Mouse (Mus musculus) embryonic facial prominence, embryonic 14.5 days (tissue): ENCODE measurements around the gene Olfr1410. TPM values are rescaled to one million over a fixed set of nuclear protein-coding genes. Genes with fewer than 3 reads are reported as not detected.

ENCODE experiments used
- ATAC-seq: fragments of 200-750 bp; cut with Nextera tagmentation; 2 replicates; pipeline ENCODE4 v1.8.0; 2017; ENCODE audit warnings: low read depth, moderate number of reproducible peaks, moderate TSS enrichment
- DNase-seq: peaks from one replicate; pipeline ENCODE4 v3.0.0-alpha.2; 2015; ENCODE audit warnings: low spot score
- H3K27ac ChIP-seq: fragments of 300-500 bp; sonication (generic); replicated peaks from 2 replicates; pipeline ENCODE4 v1.5.1; 2014; ENCODE audit warnings: low read depth, mild to moderate bottlenecking, low read length, moderate library complexity
- H3K27me3 ChIP-seq: fragments of 300-500 bp; sonication (generic); replicated peaks from 2 replicates; pipeline ENCODE4 v1.6.1; 2014; ENCODE audit warnings: low read length; ENCODE audit not compliant: control insufficient read depth, insufficient read depth
- H3K36me3 ChIP-seq: fragments of 300-500 bp; sonication (generic); 2 replicates; pipeline ENCODE4 v1.6.1; 2014; ENCODE audit warnings: low read length, mixed read lengths; ENCODE audit not compliant: control insufficient read depth, insufficient read depth
- H3K4me1 ChIP-seq: fragments of 300-500 bp; sonication (generic); 2 replicates; pipeline ENCODE4 v1.6.1; 2014; ENCODE audit warnings: antibody characterized with exemption, low read length; ENCODE audit not compliant: control insufficient read depth, insufficient read depth
- H3K4me2 ChIP-seq: fragments of 300-500 bp; sonication (generic); 2 replicates; pipeline ENCODE4 v1.6.1; 2014; ENCODE audit warnings: low read depth, mild to moderate bottlenecking, low read length, moderate library complexity, mixed read lengths
- H3K4me3 ChIP-seq: fragments of 300-500 bp; sonication (generic); 2 replicates; pipeline ENCODE4 v1.5.1; 2014; ENCODE audit warnings: low read depth, mild to moderate bottlenecking, low read length
- H3K9ac ChIP-seq: fragments of 300-500 bp; sonication (generic); 2 replicates; pipeline ENCODE4 v1.6.1; 2014; ENCODE audit warnings: low read depth, mild to moderate bottlenecking, low read length, moderate library complexity, mixed read lengths
- H3K9me3 ChIP-seq: fragments of 300-500 bp; sonication (generic); 2 replicates; pipeline ENCODE4 v1.6.1; 2016; ENCODE audit warnings: low read length; ENCODE audit not compliant: control insufficient read depth
- WGBS: fragments of 180-500 bp; shearing (Covaris S2); extraction: QIAGEN DNeasy Blood & Tissue Kit; methylation state at CpG from one replicate; pipeline ENCODE4 v1.1.7; 2014; 5-methylcytosine and 5-hydroxymethylcytosine counted together
- polyA plus RNA-seq: library from polyadenylated mRNA; unstranded; fragments of >200 nt; fragmentation: Nextera tagmentation; extraction: Ambion mirVana; gene quantifications from 2 replicates; pipeline ENCODE4 v1.2.1, GENCODE M21; 2014

Olfr1410 gene
- polyA plus RNA-seq, 1 experiment from 2014 or later: not detected

GRCm38 (mm10) chr1:92644916-92645315 is 39.3 kb downstream of the Olfr1410 start:
- H3K9me3 ChIP-seq: no peaks in the 10 kb centered on the region
- H3K27ac ChIP-seq: no peak overlapping the region
- no peaks in the 10 kb centered on the region for H3K27me3 ChIP-seq
- no peak for ATAC-seq
- H3K36me3 ChIP-seq: no peaks in the 10 kb centered on the region
- H3K4me2 ChIP-seq: no peak overlapping the region
- peaks cover 16% of the 10 kb centered on the region for H3K4me1 ChIP-seq
- H3K9ac ChIP-seq: no peak overlapping the region
- DNase-seq: no peak
- no peak overlapping the region for H3K4me3 ChIP-seq
- WGBS: 81% methylated on average over 5 of the region's 5 CpGs

- Histone ChIP-seq H3K4me2 (no peak overlapping the region), H3K36me3 (no peaks in the 10 kb centered on the region), H3K4me1 (peaks cover 8% of the 10 kb centered on the region), H3K27me3 (no peaks in the 10 kb centered on the region), H3K27ac (no peak overlapping the region), H3K9me3 (no peaks in the 10 kb centered on the region), H3K9ac (no peak overlapping the region), H3K4me3 (no peak overlapping the region)
- ATAC-seq (no peak), DNase-seq (no peak)
- 37% methylated on average over 2 of the region's 2 CpGs for WGBS
Measured at GRCm38 (mm10) chr1:92646111-92646510, 40.5 kb downstream of the Olfr1410 start.

GRCm38 (mm10) chr1:92646601-92647000 is 41.0 kb downstream of the Olfr1410 start:
- H3K9ac ChIP-seq: no peak overlapping the region
- H3K4me2 ChIP-seq: no peak overlapping the region
- 0 out of 2 replicates have a peak, but pooled peaks cover 7% of the 10 kb centered on the region for H3K4me1 ChIP-seq
- ATAC-seq (no peak), DNase-seq (no peak)
- H3K27me3 ChIP-seq: no peaks in the 10 kb centered on the region
- H3K27ac ChIP-seq: no peak overlapping the region
- H3K36me3 ChIP-seq: no peaks in the 10 kb centered on the region
- H3K9me3 ChIP-seq: no peaks in the 10 kb centered on the region
- WGBS: 79% methylated on average over 7 of the region's 7 CpGs
- H3K4me3 ChIP-seq: no peak overlapping the region

GRCm38 (mm10) chr1:92647026-92647425 is 41.4 kb downstream of the Olfr1410 start:
- Histone ChIP-seq H3K27me3 (no peaks in the 10 kb centered on the region), H3K36me3 (no peaks in the 10 kb centered on the region), H3K4me1 (0 out of 2 replicates have a peak, but pooled peaks cover 7% of the 10 kb centered on the region), H3K9me3 (no peaks in the 10 kb centered on the region), H3K4me3 (no peak overlapping the region), H3K9ac (no peak overlapping the region), H3K4me2 (no peak overlapping the region), H3K27ac (no peak overlapping the region)
- ATAC-seq: no peak
- no peak for DNase-seq
- 66% methylated on average over 4 of the region's 4 CpGs for WGBS

GRCm38 (mm10) chr1:92647752-92648151 is 42.2 kb downstream of the Olfr1410 start:
- H3K9me3 ChIP-seq: no peaks in the 10 kb centered on the region
- no peaks in the 10 kb centered on the region for H3K27me3 ChIP-seq
- ATAC-seq: peak; percentile 9; the same call in 1 of the 2 replicates
- H3K4me3 ChIP-seq: no peak overlapping the region
- H3K4me2 ChIP-seq: no peak overlapping the region
- DNase-seq: peak; percentile 70
- H3K27ac ChIP-seq: no peak overlapping the region
- no peaks in the 10 kb centered on the region for H3K36me3 ChIP-seq
- 0 out of 2 replicates have a peak, but pooled peaks cover 3% of the 10 kb centered on the region for H3K4me1 ChIP-seq
- peak overlapping the region; percentile 27; the same call in 1 of the 2 replicates for H3K9ac ChIP-seq
- 9% methylated on average over 8 of the region's 8 CpGs for WGBS

- 43% methylated on average over 10 of the region's 10 CpGs for WGBS
- Histone ChIP-seq H3K4me3 (no peak overlapping the region), H3K36me3 (no peaks in the 10 kb centered on the region), H3K27me3 (no peaks in the 10 kb centered on the region), H3K9me3 (no peaks in the 10 kb centered on the region), H3K4me1 (0 out of 2 replicates have a peak, but pooled peaks cover 3% of the 10 kb centered on the region), H3K4me2 (no peak overlapping the region), H3K9ac (no peak overlapping the region), H3K27ac (no peak overlapping the region)
- DNase-seq: no peak
- ATAC-seq: no peak
Measured at GRCm38 (mm10) chr1:92648197-92648596, 42.6 kb downstream of the Olfr1410 start.

GRCm38 (mm10) chr1:92648673-92649072 is 43.1 kb downstream of the Olfr1410 start, which contains the start of gene Otos:
Otos (minus strand) TSS chr1:92648841.
- peak within 1 kb of the TSS; percentile 27; the same call in 1 of the 2 replicates for H3K9ac ChIP-seq
- no peaks in the 10 kb centered on the region for H3K9me3 ChIP-seq
- 18% methylated on average over 8 of the region's 8 CpGs for WGBS
- DNase-seq: peak; percentile 83
- H3K27me3 ChIP-seq: no peaks in the 10 kb centered on the region
- no peaks in the 10 kb centered on the region for H3K36me3 ChIP-seq
- H3K4me3 ChIP-seq: no peak within 1 kb of the TSS
- peak; percentile 81 for ATAC-seq
- H3K4me2 ChIP-seq: no peak within 1 kb of the TSS
- H3K27ac ChIP-seq: no peak within 1 kb of the TSS
- 0 out of 2 replicates have a peak, but pooled peaks cover 3% of the 10 kb centered on the region for H3K4me1 ChIP-seq

GRCm38 (mm10) chr1:92651467-92651866 is 45.9 kb downstream of the Olfr1410 start:
- 55% methylated on average over 3 of the region's 3 CpGs for WGBS
- ATAC-seq: no peak
- Histone ChIP-seq H3K4me3 (no peak overlapping the region), H3K4me1 (0 out of 2 replicates have a peak, but pooled peaks cover 3% of the 10 kb centered on the region), H3K36me3 (no peaks in the 10 kb centered on the region), H3K27me3 (no peaks in the 10 kb centered on the region), H3K9me3 (no peaks in the 10 kb centered on the region), H3K27ac (no peak overlapping the region), H3K9ac (no peak overlapping the region), H3K4me2 (no peak overlapping the region)
- no peak for DNase-seq

- DNase-seq: no peak
- Histone ChIP-seq H3K27me3 (no peaks in the 10 kb centered on the region), H3K9me3 (no peaks in the 10 kb centered on the region), H3K36me3 (no peaks in the 10 kb centered on the region), H3K4me2 (no peak overlapping the region), H3K9ac (no peak overlapping the region), H3K4me1 (no peaks in the 10 kb centered on the region), H3K27ac (no peak overlapping the region), H3K4me3 (no peak overlapping the region)
- 84% methylated on average over 3 of the region's 3 CpGs for WGBS
- no peak for ATAC-seq
Measured at GRCm38 (mm10) chr1:92653179-92653578, 47.6 kb downstream of the Olfr1410 start.
